Mouse (Mus musculus) ES-Bruce4 (cell line): ENCODE measurements around the gene Muc13.

Experiments
- CTCF ChIP-seq: IDR thresholded peaks from one replicate; pipeline ENCODE4 v1.8.1; 2011; ENCODE audit warnings: low read depth, low read length
- EP300 ChIP-seq: IDR thresholded peaks from 2 replicates; pipeline ENCODE4 v1.6.1; 2011; ENCODE audit warnings: low read depth, low read length; ENCODE audit not compliant: insufficient read depth

- TF ChIP-seq CTCF (no peak), EP300 (no peak)
Observed at GRCm38 (mm10) chr16:33777607-33778006, 16.2 kb upstream of the Muc13 start.
